Mouse (Mus musculus): ENCODE results near the gene Vps41. TPM values are rescaled to one million over a fixed set of nuclear protein-coding genes. Genes with fewer than 3 reads are reported as not detected.

Gene Vps41
- polyA plus RNA-seq, 1 experiment: 10.2 TPM

DNA sequence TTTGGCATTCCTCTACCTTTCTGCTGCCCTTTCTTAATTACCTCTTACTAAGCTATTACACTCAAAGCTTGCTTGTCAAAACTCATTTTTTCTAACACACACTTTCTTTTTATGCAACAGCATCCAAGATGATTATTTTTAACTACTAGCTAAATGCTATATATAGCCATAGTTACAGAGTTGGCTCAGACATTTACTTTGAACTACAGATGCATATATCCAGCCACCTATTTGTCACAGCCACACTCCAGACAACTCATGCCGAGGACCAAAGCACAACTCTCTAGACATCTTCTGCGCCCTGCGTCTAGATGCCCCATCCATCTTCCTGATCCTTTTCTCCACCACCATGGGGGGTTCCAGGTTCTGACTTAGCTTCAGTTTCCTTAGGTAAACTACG lies 197.7 kb downstream of the Vps41 start:
- no peaks in the 10 kb centered on the region for H3K27me3 ChIP-seq (ENCODE audit: control insufficient read depth, insufficient read depth, low read length)
- H3K4me1 ChIP-seq (ENCODE audit: control insufficient read depth, insufficient read depth, low read length): no peaks in the 10 kb centered on the region
- H3K27ac ChIP-seq (ENCODE audit: control insufficient read depth, insufficient read depth, low read depth, low read length): no peak overlapping the region
- no peak for TF ChIP-seq POLR2A (IDR thresholded peaks at IDR 0.05; ENCODE audit: control insufficient read depth, low read depth, low read length)
- TF ChIP-seq CTCF (IDR thresholded peaks at IDR 0.05; ENCODE audit: control insufficient read depth, insufficient read depth, insufficient replicate concordance, low read depth, low read length): no peak
- no peak overlapping the region for H3K4me3 ChIP-seq (ENCODE audit: control insufficient read depth, low read depth, low read length)
- no peaks in the 10 kb centered on the region for H3K36me3 ChIP-seq (ENCODE audit: control insufficient read depth, insufficient read depth, low read length)

Other genes with a start within 250 kb of the Vps41 start
- gene Amph, start 230.9 kb downstream of the Vps41 start, polyA plus RNA-seq (2012; rRNA removed): 5.7 and 5.8 TPM in 2 replicates